Mouse (Mus musculus) myocyte (in vitro differentiated cells): Measurements from ENCODE around the gene Slmap.

Experiments used
- CEBPB ChIP-seq: IDR thresholded peaks from 2 replicates; pipeline ENCODE4 v1.6.1; 2011; ENCODE audit warnings: mild to moderate bottlenecking, moderate library complexity; ENCODE audit not compliant: poor library complexity, insufficient read depth, severe bottlenecking
- E2F4 ChIP-seq: IDR thresholded peaks from one replicate; pipeline ENCODE4 v1.6.1; 2011; ENCODE audit warnings: mild to moderate bottlenecking, control low read depth, moderate library complexity; ENCODE audit not compliant: insufficient read depth
- MAX ChIP-seq: IDR thresholded peaks from one replicate; pipeline ENCODE4 v1.6.1; 2011; ENCODE audit warnings: low read depth, mild to moderate bottlenecking, control low read depth
- MYOD1 ChIP-seq, 3 experiments: IDR thresholded peaks; one replicate each; pipeline ENCODE4 v1.6.1; 2011; ENCODE audit warnings: control low read depth in 2 of 3, low read depth in 2 of 3, mild to moderate bottlenecking in 2 of 3, moderate library complexity in 1 of 3; ENCODE audit not compliant: insufficient read length in 2 of 3, control insufficient read depth in 1 of 3
- MYOG ChIP-seq, 3 experiments: IDR thresholded peaks; one replicate each; pipeline ENCODE4 v1.6.1; 2011; ENCODE audit warnings: control low read depth in 2 of 3, low read depth in 2 of 3, mild to moderate bottlenecking in 2 of 3; ENCODE audit not compliant: insufficient read length in 2 of 3, control insufficient read depth in 1 of 3, insufficient read depth in 1 of 3
- POLR2A ChIP-seq: IDR thresholded peaks from one replicate; pipeline ENCODE4 v1.6.1; 2011; ENCODE audit warnings: low read depth, mild to moderate bottlenecking, control low read depth, moderate library complexity; ENCODE audit not compliant: insufficient read length
- TCF12 ChIP-seq: IDR thresholded peaks from one replicate; pipeline ENCODE4 v1.6.1; 2011; ENCODE audit warnings: mild to moderate bottlenecking, control low read depth; ENCODE audit not compliant: poor library complexity, insufficient read depth, severe bottlenecking
- TCF3 ChIP-seq: IDR thresholded peaks from one replicate; pipeline ENCODE4 v1.6.1; 2011; ENCODE audit warnings: low read depth, control low read depth; ENCODE audit not compliant: insufficient read length
- USF1 ChIP-seq: IDR thresholded peaks from one replicate; pipeline ENCODE4 v1.6.1; 2011; ENCODE audit warnings: low read depth, mild to moderate bottlenecking, control low read depth, moderate library complexity

DNA sequence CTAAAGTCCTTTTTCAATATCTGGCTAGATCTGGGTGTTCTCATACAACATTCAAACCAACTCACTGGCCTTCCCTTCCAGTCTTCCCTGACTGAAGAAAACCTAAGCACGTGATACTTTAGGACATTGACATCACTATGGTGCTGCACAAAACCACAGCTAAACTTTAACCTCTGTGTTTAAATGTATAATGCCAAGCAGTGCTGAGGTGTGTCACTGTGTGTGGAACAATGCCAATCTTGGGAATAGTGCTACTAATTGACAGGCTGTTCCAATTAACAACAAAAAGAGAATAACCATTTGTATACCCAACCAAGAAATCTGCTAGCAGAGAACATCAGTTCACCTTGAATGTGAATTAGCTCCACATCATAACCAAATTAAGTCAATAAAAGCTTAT lies 121.2 kb downstream of the Slmap start:
- no peak for TF ChIP-seq MYOG (IDR thresholded peaks at IDR 0.05; ENCODE audit: control insufficient read depth in 1 of 3, insufficient read depth in 1 of 3, insufficient read length in 2 of 3, low read depth in 2 of 3)
- no peak for TF ChIP-seq POLR2A
- no peak for TF ChIP-seq TCF12
- TF ChIP-seq MAX = no peak
- no peak for TF ChIP-seq E2F4
- no peak for TF ChIP-seq MYOD1 (IDR thresholded peaks at IDR 0.05; ENCODE audit: control insufficient read depth in 1 of 3, insufficient read length in 2 of 3, low read depth in 2 of 3)
- no peak for TF ChIP-seq USF1
- no peak for TF ChIP-seq CEBPB
- TF ChIP-seq TCF3 = no peak
